Mouse (Mus musculus): ENCODE data around the gene Zfp593. TPM values are rescaled to one million over a fixed set of nuclear protein-coding genes. Genes with fewer than 3 reads are reported as not detected.

The Zfp593 gene
- total RNA-seq, 1 experiment from 2014 or later, result 10.3 TPM

GRCm38 (mm10) chr4:134230431-134230830 is 15.0 kb downstream of the Zfp593 start:
- DNase-seq, result no peak

DNA sequence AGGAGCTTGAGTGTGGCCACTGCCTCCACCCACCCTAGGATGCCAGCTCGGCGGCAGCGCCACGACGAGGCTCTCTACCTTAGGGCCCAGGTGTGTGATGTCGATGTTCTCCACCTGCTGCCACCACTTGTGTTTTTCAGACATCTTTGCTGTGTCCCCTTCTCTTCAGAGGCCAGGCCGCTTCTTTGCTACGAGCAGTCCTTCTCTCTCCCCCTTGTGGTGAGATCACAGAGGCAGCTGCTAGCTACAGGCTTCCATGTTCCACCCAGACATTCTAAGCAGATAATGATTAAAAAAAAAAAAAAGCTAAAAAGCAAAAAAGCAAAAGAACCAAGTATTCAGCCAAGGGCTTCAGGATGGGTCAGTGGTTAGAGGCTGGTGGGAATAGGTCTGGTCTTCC is 18.2 kb downstream of the Zfp593 start, which contains the start of gene Catsper4:
TSS of gene Catsper4 (minus strand) at position 190 of the 400 bp plus-strand sequence.
- DNase-seq, result no peak

- DNase-seq, result no peak
These were observed 22.4 kb downstream of the Zfp593 start for GRCm38 (mm10) chr4:134222793-134223600.

- no peak for DNase-seq
These were observed 38.8 kb downstream of the Zfp593 start for GRCm38 (mm10) chr4:134206488-134207053.

- DNase-seq, result no peak
These were observed 42.0 kb downstream of the Zfp593 start for GRCm38 (mm10) chr4:134203340-134203896.

DNA sequence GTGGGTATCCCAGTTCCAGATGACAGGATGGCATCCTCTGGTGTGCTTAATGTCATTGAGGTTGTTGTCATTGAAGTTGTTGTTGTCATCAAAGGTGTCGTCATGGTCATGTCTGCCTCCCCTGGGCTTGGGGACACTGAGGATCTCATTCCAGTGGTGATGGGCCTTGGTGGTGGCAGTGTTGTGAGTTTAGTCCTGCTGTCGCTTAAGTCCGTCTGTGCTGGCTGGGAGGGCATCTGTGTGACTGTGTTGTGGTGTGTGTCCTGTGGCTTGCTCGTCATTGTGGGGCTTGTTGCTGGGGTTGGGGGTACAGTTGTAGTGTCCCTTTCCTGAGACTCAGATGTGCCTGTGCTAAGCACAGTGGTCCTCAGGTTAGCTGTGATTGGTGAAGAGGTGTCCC is 42.5 kb downstream of the Zfp593 start, which contains the start of gene Gm7534:
TSS of gene Gm7534 (minus strand) at position 101 of the 400 bp plus-strand sequence.
- no peak for DNase-seq

GRCm38 (mm10) chr4:134199371-134199770 is 46.0 kb downstream of the Zfp593 start:
- DNase-seq, result no peak

Other genes with a start within 250 kb of the Zfp593 start
- gene Dhdds, start 244.7 kb downstream of the Zfp593 start, total RNA-seq (2021), result 45.2 and 55.0 TPM in 2 replicates
- not detected in 2 replicates for gene Lin28a, start 226.8 kb downstream of the Zfp593 start, total RNA-seq (2021)
- gene Zfp683, start 191.8 kb downstream of the Zfp593 start, total RNA-seq (2021), result not detected in 2 replicates
- 0.15 TPM in 1 of 2 replicates, not detected in the other for gene Crybg2, start 184.8 kb downstream of the Zfp593 start, total RNA-seq (2021)
- 3.5 and 8.4 TPM in 2 replicates for gene Cd52, start 150.5 kb downstream of the Zfp593 start, total RNA-seq (2021)
- gene Ubxn11, start 143.0 kb downstream of the Zfp593 start, total RNA-seq (2021), result 8.1 and 9.4 TPM in 2 replicates
- gene Sh3bgrl3, start 116.8 kb downstream of the Zfp593 start, total RNA-seq (2021), result 62.5 and 73.2 TPM in 2 replicates
- gene Cep85, start 58.5 kb downstream of the Zfp593 start, total RNA-seq (2021), result 15.7 and 19.2 TPM in 2 replicates
- not detected in 2 replicates for gene Gm7534, start 42.6 kb downstream of the Zfp593 start, total RNA-seq (2021)
- gene Catsper4, start 18.2 kb downstream of the Zfp593 start, total RNA-seq (2021), result not detected in 2 replicates
- gene Cnksr1, start 7.2 kb downstream of the Zfp593 start, total RNA-seq (2021), result 0.49 TPM in 1 of 2 replicates, not detected in the other
- gene E130218I03Rik, start 1.9 kb downstream of the Zfp593 start, total RNA-seq (2021), result not detected in 2 replicates
- gene Gm30191, start 1.3 kb upstream of the Zfp593 start, total RNA-seq (2021), result not detected in 2 replicates
- 6.2 and 8.3 TPM in 2 replicates for gene Grrp1, start 8.5 kb upstream of the Zfp593 start, total RNA-seq (2021)
- gene Pdik1l, start 42.3 kb upstream of the Zfp593 start, total RNA-seq (2021), result 19.7 and 20.2 TPM in 2 replicates
- not detected in 2 replicates for gene Trim63, start 69.5 kb upstream of the Zfp593 start, total RNA-seq (2021)
- 21.1 and 21.5 TPM in 2 replicates for gene Slc30a2, start 97.6 kb upstream of the Zfp593 start, total RNA-seq (2021)
- 1.7 and 2.1 TPM in 2 replicates for gene Extl1, start 138.3 kb upstream of the Zfp593 start, total RNA-seq (2021)
- 7.9 and 9.1 TPM in 2 replicates for gene Pafah2, start 150.7 kb upstream of the Zfp593 start, total RNA-seq (2021)
- gene Stmn1, start 222.7 kb upstream of the Zfp593 start, total RNA-seq (2021), result 75.6 and 87.4 TPM in 2 replicates